In genomic region chr1:54587076-54587475, GRCm38 (mm10) we compare ENCODE assay signal across 17 mouse cellular contexts.
"Had no signal": no experiment of that assay in that cellular context is flagged by ENCODE, and none has a peak within 500 bp of the region (broad histone marks: within the 10 kb centered on the region; RNA-seq: fewer than 3 reads in every experiment).

No protein-coding gene starts in this region.

- ATAC-seq: liver, postnatal 0 days; lung, postnatal 0 days; midbrain, embryonic 15.5 days had no signal

- H3K9ac ChIP-seq: kidney, embryonic 15.5 days; limb, embryonic 12.5 days; limb, embryonic 15.5 days; liver, embryonic 14.5 days; liver, postnatal 0 days; lung, embryonic 14.5 days; midbrain, embryonic 12.5 days; midbrain, embryonic 15.5 days; neural tube, embryonic 13.5 days; stomach, embryonic 15.5 days had no signal

- H3K36me3 ChIP-seq: kidney, embryonic 15.5 days; limb, embryonic 12.5 days; limb, embryonic 15.5 days; midbrain, embryonic 12.5 days; midbrain, embryonic 15.5 days; neural tube, embryonic 13.5 days; stomach, embryonic 15.5 days had no signal

- H3K27ac ChIP-seq: kidney, embryonic 15.5 days; limb, embryonic 12.5 days; limb, embryonic 15.5 days; liver, embryonic 14.5 days; midbrain, embryonic 12.5 days; midbrain, embryonic 15.5 days; neural tube, embryonic 13.5 days; stomach, embryonic 15.5 days had no signal

- H3K27me3 ChIP-seq: kidney, embryonic 15.5 days; limb, embryonic 12.5 days; limb, embryonic 15.5 days; midbrain, embryonic 12.5 days; midbrain, embryonic 15.5 days; neural tube, embryonic 13.5 days; stomach, embryonic 15.5 days had no signal

- H3K4me2 ChIP-seq: kidney, embryonic 15.5 days; limb, embryonic 12.5 days; limb, embryonic 15.5 days; liver, embryonic 11.5 days; lung, embryonic 14.5 days; midbrain, embryonic 12.5 days; midbrain, embryonic 15.5 days; neural tube, embryonic 13.5 days; stomach, embryonic 15.5 days had no signal

- H3K9me3 ChIP-seq: kidney, embryonic 15.5 days; limb, embryonic 12.5 days; limb, embryonic 15.5 days; midbrain, embryonic 12.5 days; midbrain, embryonic 15.5 days; neural tube, embryonic 13.5 days; stomach, embryonic 15.5 days had no signal

- H3K4me1 ChIP-seq: limb, embryonic 15.5 days; stomach, embryonic 15.5 days had no signal

- H3K4me3 ChIP-seq: kidney, embryonic 15.5 days; limb, embryonic 12.5 days; limb, embryonic 15.5 days; midbrain, embryonic 12.5 days; midbrain, embryonic 15.5 days; neural tube, embryonic 13.5 days; stomach, embryonic 15.5 days had no signal

- DNase-seq: kidney, adult 8-10 months; kidney, postnatal 10 days; kidney, postnatal 36 days; left cerebral cortex, postnatal 4 days; liver, postnatal 0 days; lung, embryonic 14.5 days; thymus, postnatal 25 days had no signal
